Mouse (Mus musculus): ENCODE measurements around the gene Ctag2. TPM values are rescaled to one million over a fixed set of nuclear protein-coding genes. Genes with fewer than 3 reads are reported as not detected.

Gene Ctag2
- not detected for total RNA-seq (2022)

- no peak for DNase-seq (ENCODE audit: low spot score in 2 of 2)
These were observed at the start of gene Ctag2 for GRCm38 (mm10) chrX:65047344-65047743. Gene Ctag2 (plus strand): TSS chrX:65047644.
